Mouse (Mus musculus) kidney, adult 2 months (tissue): ENCODE measurements at regions not wholly inside any gene's neighbourhood (a gene's known extent, or its start where the extent isn't known, plus 50 kb on each side); places are given as distances from the start of the nearest gene placed in this dataset.
A peak's percentile ranks its signal among the peaks of the same experiment; 100 is the strongest.

Experiments
- DNase-seq: peaks from one replicate; pipeline ENCODE4 v3.0.0; 2021
- H3K27ac ChIP-seq: fragments of 200-500 bp; 2 replicates; pipeline ENCODE4 v1.5.1; 2012; ENCODE audit warnings: low read depth, low read length, control low read depth, inconsistent platforms; ENCODE audit not compliant: insufficient read depth
- H3K27me3 ChIP-seq: fragments of 200-500 bp; replicated peaks from 2 replicates; pipeline ENCODE4 v1.6.1; 2012; ENCODE audit warnings: mild to moderate bottlenecking, moderate library complexity, low read length, inconsistent platforms; ENCODE audit not compliant: control insufficient read depth, insufficient read depth
- H3K36me3 ChIP-seq: fragments of 200-500 bp; 2 replicates; pipeline ENCODE4 v1.6.1; 2012; ENCODE audit warnings: mild to moderate bottlenecking, moderate library complexity, low read length, inconsistent platforms; ENCODE audit not compliant: control insufficient read depth, insufficient read depth
- H3K4me1 ChIP-seq: fragments of 200-500 bp; 2 replicates; pipeline ENCODE4 v1.6.1; 2011; ENCODE audit warnings: low read length; ENCODE audit not compliant: control insufficient read depth, insufficient read depth
- H3K4me3 ChIP-seq: fragments of 200-500 bp; 2 replicates; pipeline ENCODE4 v1.5.1; 2011; ENCODE audit warnings: mild to moderate bottlenecking, low read depth, low read length, control low read depth; ENCODE audit not compliant: insufficient read depth
- CTCF ChIP-seq: fragments of 200-500 bp; conservative IDR thresholded peaks from 2 replicates; pipeline ENCODE4 v1.5.1; 2011; ENCODE audit warnings: low read depth, mild to moderate bottlenecking, control low read depth, low read length, moderate library complexity, mixed read lengths; ENCODE audit not compliant: insufficient read depth, insufficient read length
- POLR2A ChIP-seq: fragments of 200-500 bp; IDR thresholded peaks from one replicate; pipeline ENCODE4 v1.6.1; 2011; ENCODE audit warnings: low read depth, low read length, control low read depth
- WGBS: fragments of 180-500 bp; shearing (Covaris S2); methylation state at CpG from one replicate; pipeline ENCODE4 v1.1.7; 2018; 5-methylcytosine and 5-hydroxymethylcytosine counted together

DNA sequence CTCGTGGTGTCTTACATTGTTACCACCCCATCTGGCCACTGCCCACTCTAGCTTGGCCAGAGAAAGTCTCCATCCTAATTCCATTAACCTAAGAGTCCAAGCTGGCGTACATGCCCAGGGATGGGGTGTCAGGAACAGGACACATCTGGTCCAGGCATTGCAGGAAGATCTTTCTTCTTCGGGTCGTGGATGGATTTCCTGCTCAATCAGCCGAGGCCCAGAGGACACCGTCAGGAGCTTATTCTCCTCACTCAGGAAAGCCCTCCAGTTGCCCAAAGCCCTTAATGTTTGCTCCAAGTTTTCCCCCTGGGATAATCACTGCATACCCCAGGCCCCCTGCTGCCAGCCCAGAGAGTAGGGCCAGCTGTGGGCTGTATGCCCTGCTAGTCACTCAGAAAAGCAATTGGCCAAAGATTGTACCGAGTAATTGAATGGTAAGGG lies 172.2 kb upstream of the Zfp703 start:
- Histone ChIP-seq H3K4me3 (no peak overlapping the region), H3K36me3 (no peaks in the 10 kb centered on the region), H3K27ac (no peak overlapping the region), H3K27me3 (no peaks in the 10 kb centered on the region), H3K4me1 (no peaks in the 10 kb centered on the region)
- no peak for TF ChIP-seq CTCF
- TF ChIP-seq POLR2A, result no peak
- whole genome bisulfite sequencing, result 46% methylated on average over 7 of the region's 7 CpGs
- DNase-seq, result no peak

DNA sequence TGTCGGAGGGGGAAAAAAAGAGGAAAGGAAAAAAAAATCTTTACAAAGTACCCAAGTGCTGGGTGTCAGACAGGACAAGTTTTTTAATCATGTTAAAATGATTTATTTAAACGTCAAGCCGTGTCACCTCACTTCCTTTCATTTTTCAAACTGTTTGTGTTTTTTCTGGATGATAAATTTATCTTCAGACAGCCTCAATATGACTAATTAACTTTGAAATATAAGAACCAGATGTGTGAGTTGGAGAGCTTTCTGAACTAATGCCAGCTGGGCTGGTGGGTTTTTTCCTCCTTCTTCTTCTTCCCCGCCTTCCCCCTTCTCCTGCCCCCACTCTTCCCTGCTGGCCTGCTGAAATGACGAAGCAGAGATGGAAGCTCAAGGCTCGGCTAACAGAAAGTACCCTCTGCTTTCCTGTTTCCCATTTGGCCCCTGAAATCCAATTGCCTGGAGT lies 171.7 kb upstream of the Zfp703 start:
- DNase-seq, result no peak
- Histone ChIP-seq H3K27me3 (no peaks in the 10 kb centered on the region), H3K4me3 (no peak overlapping the region), H3K36me3 (no peaks in the 10 kb centered on the region), H3K27ac (no peak overlapping the region), H3K4me1 (no peaks in the 10 kb centered on the region)
- 49% methylated on average over 6 of the region's 6 CpGs for WGBS
- TF ChIP-seq POLR2A (no peak), CTCF (no peak)

DNA sequence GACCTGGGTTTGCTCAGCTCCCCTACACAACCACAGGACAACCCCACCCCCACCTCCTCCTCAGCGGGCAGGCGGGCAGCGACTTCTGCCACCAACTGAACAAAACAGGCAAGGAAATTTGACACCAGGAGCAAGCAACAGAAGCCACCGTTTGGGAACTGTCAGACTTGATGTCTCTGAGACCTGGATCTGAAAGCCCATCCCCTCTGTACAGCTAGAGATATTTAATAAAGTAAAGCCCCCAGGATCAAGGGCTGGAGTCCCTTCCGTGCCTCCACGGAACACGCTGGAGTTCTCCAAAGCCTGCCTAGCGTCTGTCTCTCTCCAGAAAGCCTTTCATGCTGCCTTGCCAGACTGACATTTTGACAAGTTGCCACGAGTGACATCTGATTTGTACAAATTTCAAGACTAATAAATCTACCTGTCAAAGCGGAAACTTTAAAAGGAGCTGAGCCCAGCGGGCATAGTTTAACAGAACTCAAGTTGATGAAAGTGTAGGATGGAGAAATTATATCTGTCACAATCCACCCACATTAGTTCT lies 168.9 kb upstream of the Zfp703 start:
- Histone ChIP-seq H3K27ac (no peak overlapping the region), H3K27me3 (no peaks in the 10 kb centered on the region), H3K36me3 (no peaks in the 10 kb centered on the region), H3K4me1 (no peaks in the 10 kb centered on the region), H3K4me3 (no peak overlapping the region)
- TF ChIP-seq CTCF (no peak), POLR2A (no peak)
- 41% methylated on average over 11 of the region's 11 CpGs for WGBS
- DNase-seq, result peak; percentile 8

DNA sequence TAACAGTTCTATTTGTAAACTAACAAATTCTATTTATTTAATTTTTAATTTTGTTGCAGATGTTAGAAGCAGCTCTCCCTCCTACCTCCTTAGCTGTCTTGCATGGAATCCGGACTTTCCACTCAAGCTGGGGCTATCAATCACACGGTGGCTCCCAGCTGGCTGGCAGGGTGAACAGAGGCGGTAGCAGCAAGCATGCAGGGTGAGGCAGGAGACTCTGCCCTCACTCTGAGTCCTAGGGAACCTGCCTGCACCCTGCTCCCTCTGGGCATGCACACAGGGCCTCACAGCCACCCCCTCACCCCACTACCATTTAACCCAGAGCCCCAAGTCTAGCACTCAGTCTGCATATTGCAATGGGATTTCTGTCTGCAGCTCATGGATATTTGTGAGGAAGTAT lies 168.4 kb upstream of the Zfp703 start:
- Histone ChIP-seq H3K36me3 (no peaks in the 10 kb centered on the region), H3K4me1 (no peaks in the 10 kb centered on the region), H3K4me3 (no peak overlapping the region), H3K27me3 (no peaks in the 10 kb centered on the region), H3K27ac (no peak overlapping the region)
- WGBS, result 33% methylated on average over 3 of the region's 3 CpGs
- peak; percentile 53 for DNase-seq
- TF ChIP-seq CTCF, result no peak
- no peak for TF ChIP-seq POLR2A

DNA sequence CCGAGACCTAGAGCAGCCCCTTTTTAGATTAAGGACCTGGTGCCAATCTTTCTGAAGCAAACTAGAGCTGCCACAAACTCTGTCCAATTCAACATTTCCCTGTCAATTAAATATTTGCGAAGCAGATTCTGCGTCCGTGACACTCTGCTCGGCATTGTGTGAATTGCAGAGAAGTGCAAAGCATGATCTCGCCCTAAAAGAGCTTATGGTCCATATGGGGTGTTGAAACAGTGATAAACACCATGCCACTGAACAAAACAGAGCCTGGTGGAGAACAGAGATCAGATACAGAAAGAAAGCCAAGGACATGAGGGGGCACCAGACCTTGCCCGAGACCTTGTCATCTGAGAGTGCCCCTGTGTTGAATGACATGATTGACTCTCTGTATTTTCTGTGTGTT lies 167.2 kb upstream of the Zfp703 start:
- Histone ChIP-seq H3K36me3 (no peaks in the 10 kb centered on the region), H3K27me3 (no peaks in the 10 kb centered on the region), H3K4me1 (no peaks in the 10 kb centered on the region), H3K4me3 (no peak overlapping the region), H3K27ac (no peak overlapping the region)
- TF ChIP-seq POLR2A (no peak), CTCF (no peak)
- no peak for DNase-seq
- 95% methylated on average over 7 of the region's 7 CpGs for WGBS

DNA sequence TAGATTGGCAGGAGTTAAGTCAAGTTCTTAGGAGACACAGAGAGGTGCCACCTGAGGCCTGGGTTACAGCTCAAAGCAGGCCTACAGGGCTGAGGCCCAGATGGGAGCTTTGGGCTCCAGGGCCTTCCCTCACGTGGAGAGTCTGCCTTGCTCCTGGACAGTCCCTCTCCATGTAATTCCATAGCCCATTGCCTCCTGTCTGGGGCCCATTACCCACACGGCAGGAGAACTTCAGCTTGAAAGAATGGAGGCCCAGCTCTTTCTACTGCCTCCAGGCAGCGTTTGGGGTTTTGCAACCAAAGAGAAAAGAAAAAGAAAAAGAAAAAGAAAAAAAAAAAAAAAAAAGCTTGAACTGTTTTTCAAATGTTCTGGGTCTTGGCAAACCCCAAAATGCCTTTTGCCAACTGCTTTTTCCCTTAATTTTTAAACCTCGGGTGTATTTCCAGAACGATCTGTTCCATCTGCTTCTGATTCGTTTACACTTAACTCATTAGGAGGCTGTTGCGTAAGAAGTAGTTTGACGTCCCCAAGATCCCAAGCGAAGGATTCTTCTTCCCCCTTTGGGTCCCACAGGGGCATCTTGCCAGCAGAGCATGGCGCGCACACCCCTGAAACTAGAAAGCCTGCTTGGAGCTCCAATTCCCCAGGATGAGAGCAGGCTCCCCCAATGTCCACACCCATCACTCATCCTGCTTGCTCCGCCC lies 165.4 kb upstream of the Zfp703 start:
- Histone ChIP-seq H3K27ac (no peak overlapping the region), H3K4me1 (no peaks in the 10 kb centered on the region), H3K27me3 (no peaks in the 10 kb centered on the region), H3K36me3 (no peaks in the 10 kb centered on the region), H3K4me3 (no peak overlapping the region)
- TF ChIP-seq CTCF (no peak), POLR2A (no peak)
- DNase-seq, result peak; percentile 9
- WGBS, result 84% methylated on average over 12 of the region's 12 CpGs

DNA sequence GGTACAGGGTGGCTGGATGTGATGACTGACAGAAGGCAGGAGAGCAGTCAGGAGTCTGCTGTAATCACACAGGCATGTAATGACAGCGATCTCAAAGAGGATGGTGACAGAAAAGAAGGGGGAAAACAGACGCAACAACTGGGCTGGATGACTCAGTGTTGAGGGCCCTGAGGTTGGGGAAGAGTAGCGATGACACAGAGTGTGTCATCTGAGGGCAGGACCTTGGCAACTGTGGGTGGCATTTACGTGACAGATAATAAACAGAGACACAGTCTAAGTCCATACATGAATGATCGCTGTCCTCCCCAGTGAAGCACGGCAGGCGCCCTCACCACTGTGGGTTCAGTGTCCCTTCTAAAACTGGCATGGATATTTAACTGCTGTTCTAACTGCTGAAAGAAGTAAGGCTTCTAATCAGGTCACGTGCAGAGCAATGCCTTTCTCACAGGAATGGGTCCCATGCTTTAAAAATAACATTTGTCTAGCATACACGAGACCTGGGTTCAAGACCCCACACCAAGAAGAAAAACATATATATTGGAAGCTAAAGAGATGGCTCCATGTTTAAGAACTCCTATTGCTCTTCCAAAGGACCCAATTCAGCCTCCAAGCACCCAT lies 163.8 kb upstream of the Zfp703 start:
- H3K27me3 ChIP-seq, result no peaks in the 10 kb centered on the region
- WGBS, result 72% methylated on average over 9 of the region's 9 CpGs
- H3K36me3 ChIP-seq, result no peaks in the 10 kb centered on the region
- H3K27ac ChIP-seq, result no peak overlapping the region
- no peak overlapping the region for H3K4me3 ChIP-seq
- TF ChIP-seq CTCF, result no peak
- TF ChIP-seq POLR2A, result no peak
- no peak for DNase-seq
- H3K4me1 ChIP-seq, result no peaks in the 10 kb centered on the region
